Mouse (Mus musculus): ENCODE measurements around the gene Tfap2e.

Gene Tfap2e

GRCm38 (mm10) chr4:126751556-126752023 is 15.6 kb upstream of the Tfap2e start:
- no peak for DNase-seq

GRCm38 (mm10) chr4:126750863-126751555 is 15.0 kb upstream of the Tfap2e start:
- no peak for DNase-seq

GRCm38 (mm10) chr4:126750046-126750683 is 14.1 kb upstream of the Tfap2e start:
- no peak for DNase-seq

- DNase-seq = no peak
Observed at GRCm38 (mm10) chr4:126749553-126749952, 13.5 kb upstream of the Tfap2e start.

- no peak for DNase-seq
Observed at GRCm38 (mm10) chr4:126748381-126748780, 12.3 kb upstream of the Tfap2e start.

- no peak for DNase-seq
Observed at GRCm38 (mm10) chr4:126746194-126746840, 10.3 kb upstream of the Tfap2e start.

- DNase-seq = peak; percentile 70
Observed at GRCm38 (mm10) chr4:126745506-126746193, 9.6 kb upstream of the Tfap2e start.

GRCm38 (mm10) chr4:126744831-126745230 is 8.8 kb upstream of the Tfap2e start:
- DNase-seq = no peak

- DNase-seq = no peak
Observed at GRCm38 (mm10) chr4:126743713-126744112, 7.7 kb upstream of the Tfap2e start.

GRCm38 (mm10) chr4:126742976-126743375 is 6.9 kb upstream of the Tfap2e start:
- no peak for DNase-seq

GRCm38 (mm10) chr4:126741448-126741847 is 5.4 kb upstream of the Tfap2e start:
- peak; percentile 84 for DNase-seq

- no peak for DNase-seq
Observed at GRCm38 (mm10) chr4:126739966-126740676, 4.1 kb upstream of the Tfap2e start.

- DNase-seq = no peak
Observed at GRCm38 (mm10) chr4:126735382-126736000, 549 bp downstream of the Tfap2e start.

- no peak for DNase-seq
Observed at GRCm38 (mm10) chr4:126734700-126735381, 1.2 kb downstream of the Tfap2e start.

GRCm38 (mm10) chr4:126734001-126734603 is 1.9 kb downstream of the Tfap2e start:
- DNase-seq = no peak

GRCm38 (mm10) chr4:126732531-126733380 is 3.3 kb downstream of the Tfap2e start:
- DNase-seq = no peak

- DNase-seq = no peak
Observed at GRCm38 (mm10) chr4:126732111-126732510, 3.9 kb downstream of the Tfap2e start.

- DNase-seq = no peak
Observed at GRCm38 (mm10) chr4:126707439-126707826, 28.6 kb downstream of the Tfap2e start.

GRCm38 (mm10) chr4:126706630-126707438 is 29.2 kb downstream of the Tfap2e start:
- DNase-seq = no peak
